Mouse (Mus musculus) ES-E14 (cell line): ENCODE measurements around the gene Dhx40.

Experiments used
- CHD2 ChIP-seq: IDR thresholded peaks from 2 replicates; pipeline ENCODE4 v1.6.1; 2014; ENCODE audit warnings: mild to moderate bottlenecking, low read depth, low read length, inconsistent platforms
- HCFC1 ChIP-seq: IDR thresholded peaks from 2 replicates; pipeline ENCODE4 v1.6.1; 2012; ENCODE audit warnings: low read length, inconsistent platforms, borderline replicate concordance; ENCODE audit not compliant: insufficient read depth
- ZC3H11A ChIP-seq: IDR thresholded peaks from 2 replicates; pipeline ENCODE4 v1.6.1; 2012; ENCODE audit warnings: low read depth, mild to moderate bottlenecking, inconsistent platforms, low read length, borderline replicate concordance
- ZNF384 ChIP-seq: IDR thresholded peaks from 2 replicates; pipeline ENCODE4 v1.6.1; 2012; ENCODE audit warnings: low read depth, low read length, inconsistent platforms

- TF ChIP-seq ZC3H11A: no peak
- no peak for TF ChIP-seq HCFC1
- no peak for TF ChIP-seq CHD2
- TF ChIP-seq ZNF384: no peak
Observed at GRCm38 (mm10) chr11:86841261-86841660, 33.7 kb upstream of the Dhx40 start.
